Mouse (Mus musculus) thymus, adult 2 months (tissue): ENCODE measurements at regions not wholly inside any gene's neighbourhood (a gene's known extent, or its start where the extent isn't known, plus 50 kb on each side); places are given as distances from the start of the nearest gene placed in this dataset.

ENCODE experiments used
- CTCF ChIP-seq: fragments of 200-500 bp; IDR thresholded peaks from 2 replicates; pipeline ENCODE4 v1.5.1; 2012; ENCODE audit warnings: mild to moderate bottlenecking, control low read depth, low read length, moderate library complexity, borderline replicate concordance; ENCODE audit not compliant: control insufficient read depth, poor library complexity, insufficient read depth; ENCODE audit errors: extremely low read depth
- POLR2A ChIP-seq: fragments of 200-500 bp; IDR thresholded peaks from 2 replicates; pipeline ENCODE4 v1.6.1; 2012; ENCODE audit warnings: mild to moderate bottlenecking, low read length, control low read depth, moderate library complexity; ENCODE audit not compliant: control insufficient read depth, poor library complexity, insufficient read depth; ENCODE audit errors: extremely low read depth

DNA sequence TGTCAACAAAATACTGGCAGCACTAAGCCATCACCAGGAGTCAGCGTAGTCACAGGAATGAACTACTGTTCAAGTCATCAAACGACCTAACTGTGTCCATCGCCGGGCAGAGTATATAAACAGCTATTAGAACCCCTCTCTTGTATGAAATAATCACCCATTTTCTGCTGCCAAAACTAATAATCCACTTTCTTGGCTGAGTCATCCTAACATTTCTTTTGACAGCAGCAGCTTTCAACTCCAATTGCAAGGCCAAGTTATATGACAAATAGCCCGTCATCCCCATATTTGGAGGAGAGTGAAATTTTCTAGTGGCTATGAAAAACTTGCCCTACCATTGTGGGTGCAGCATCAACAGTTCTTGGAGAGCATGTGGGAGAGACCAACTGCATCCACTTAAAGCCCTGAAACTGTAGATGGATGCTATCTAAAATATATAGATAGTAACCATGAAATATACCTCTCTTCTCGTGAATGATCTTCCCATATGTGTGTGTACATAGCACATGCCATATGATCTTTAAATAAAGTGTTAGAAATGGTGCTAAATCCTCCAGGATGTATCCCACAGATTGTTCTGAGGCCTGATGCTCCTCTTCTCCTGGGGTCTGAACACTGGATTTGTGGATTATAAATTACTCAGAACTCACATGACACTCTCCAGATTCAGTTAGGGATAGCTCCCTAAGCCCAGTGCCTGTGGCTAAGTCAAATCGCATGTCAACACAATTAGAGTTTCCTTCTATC lies 189.9 kb upstream of the Tmem72 start:
- TF ChIP-seq POLR2A, result no peak
- no peak for TF ChIP-seq CTCF
